Mouse (Mus musculus) T-helper 2 cell (primary cell): Measurements from ENCODE around the gene Samd10.

Source experiments
- in situ Hi-C: fragments of 300-600 bp; cut with MboI, MseI; formaldehyde crosslinking; loops from one replicate; pipeline ENCODE4 v1.15.1; 2025; ENCODE audit warnings: high pct_unique_total_duplicates

Gene Samd10

DNA sequence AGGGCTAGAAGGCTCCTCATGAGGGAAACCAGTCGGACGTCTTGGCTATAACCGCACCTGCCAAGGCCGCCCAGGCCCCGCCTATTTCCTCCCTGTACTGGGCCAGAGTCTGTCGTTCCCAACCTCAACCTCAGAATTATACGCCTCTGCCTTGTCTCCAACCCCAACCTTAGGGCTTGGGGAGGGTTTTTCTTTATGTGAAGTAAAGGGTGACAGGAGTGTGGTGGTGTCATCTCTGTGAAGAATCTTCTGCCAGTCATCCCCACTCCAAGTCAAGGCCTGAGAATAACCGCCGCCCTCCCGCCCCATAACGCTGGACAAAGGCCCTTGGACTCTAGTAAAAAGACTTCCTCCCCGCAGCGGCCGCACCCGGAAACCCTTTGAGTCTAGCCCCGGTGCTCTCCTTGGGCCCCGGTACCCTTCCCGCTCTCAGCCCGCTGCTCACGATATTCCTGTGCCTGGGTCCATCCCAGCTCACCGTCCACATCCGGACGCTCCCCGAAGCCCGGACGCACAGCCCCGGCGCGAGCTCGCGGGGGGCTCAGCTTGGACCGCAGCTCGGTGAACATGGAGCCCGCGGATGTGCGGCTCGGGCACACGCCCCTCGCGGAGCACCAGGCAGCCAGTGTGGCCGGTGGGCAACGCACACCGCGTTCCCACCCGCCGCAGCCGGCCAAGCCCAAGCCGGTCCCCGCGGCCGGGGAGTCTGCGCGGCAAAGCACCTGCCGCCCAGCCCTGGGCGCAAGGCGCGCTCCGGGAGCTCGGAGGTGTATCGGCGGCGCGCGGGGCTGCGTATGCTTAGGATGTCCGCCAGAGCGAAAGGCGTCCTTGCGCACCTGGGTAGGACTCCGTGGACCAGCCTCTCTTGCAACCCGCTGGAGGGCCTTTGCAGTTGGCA, at the start of gene Samd10:
Gene Samd10 (minus strand): TSS at position 759 of the 898 bp plus-strand sequence.
- in situ Hi-C loops, result no loop called here

DNA sequence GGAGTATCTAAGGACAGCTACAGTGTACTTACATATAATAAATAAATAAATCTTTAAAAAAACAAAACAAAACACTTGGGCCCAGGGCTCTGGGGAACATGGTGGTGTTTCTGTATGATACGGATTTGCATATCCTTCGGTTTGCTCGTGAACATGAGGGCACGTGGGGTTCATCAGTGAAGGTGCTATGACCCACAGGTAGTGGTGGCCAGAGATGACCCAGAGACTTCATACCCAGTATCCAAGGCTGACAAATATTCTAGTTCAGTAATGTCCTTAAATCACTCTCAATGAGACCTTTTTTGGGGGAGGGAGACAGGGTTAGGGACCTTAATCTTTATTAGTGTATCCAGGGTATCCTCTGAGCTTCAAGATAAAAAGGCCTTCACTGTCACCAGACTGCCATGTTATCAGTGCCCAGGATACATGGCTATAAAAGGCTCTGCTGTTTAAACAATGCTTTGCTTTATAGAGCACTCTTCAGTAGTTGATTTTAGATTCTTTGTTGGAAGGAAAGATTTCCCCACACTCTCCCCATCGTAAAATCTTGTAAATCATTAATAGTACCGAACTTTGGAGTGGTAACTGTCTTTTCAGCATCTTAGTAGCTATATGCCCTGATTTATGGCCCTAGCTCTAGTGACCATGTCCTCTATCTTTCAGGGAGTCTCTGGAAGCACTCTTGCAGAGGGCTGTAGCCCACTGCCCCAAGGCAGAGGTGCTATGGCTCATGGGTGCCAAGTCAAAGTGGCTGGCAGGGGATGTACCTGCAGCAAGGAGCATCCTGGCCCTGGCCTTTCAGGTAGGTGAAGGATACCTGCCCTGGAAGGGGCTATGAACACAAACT, 47.8 kb upstream of the Samd10 start:
- in situ Hi-C loops, result no loop called here

DNA sequence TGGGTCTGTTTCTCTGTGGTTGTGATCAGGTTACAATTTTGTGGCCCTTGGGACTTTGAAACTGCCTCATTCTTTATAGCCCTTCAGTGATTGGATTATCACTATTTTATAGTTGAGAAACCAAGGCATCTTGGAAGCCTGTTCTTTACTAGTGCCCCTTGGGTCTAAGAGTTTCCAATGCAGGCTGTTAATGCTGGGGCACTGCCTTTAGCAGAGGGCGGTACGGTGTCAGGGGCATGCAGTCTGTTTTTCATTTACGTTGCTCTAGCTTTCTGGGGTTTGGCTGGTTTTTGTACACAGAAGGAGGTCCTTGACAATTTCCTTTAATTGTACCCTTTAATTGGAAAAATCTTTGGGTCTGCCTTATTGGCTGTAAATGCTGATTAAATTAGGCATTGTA, 46.7 kb upstream of the Samd10 start:
- in situ Hi-C loops, result no loop called here

DNA sequence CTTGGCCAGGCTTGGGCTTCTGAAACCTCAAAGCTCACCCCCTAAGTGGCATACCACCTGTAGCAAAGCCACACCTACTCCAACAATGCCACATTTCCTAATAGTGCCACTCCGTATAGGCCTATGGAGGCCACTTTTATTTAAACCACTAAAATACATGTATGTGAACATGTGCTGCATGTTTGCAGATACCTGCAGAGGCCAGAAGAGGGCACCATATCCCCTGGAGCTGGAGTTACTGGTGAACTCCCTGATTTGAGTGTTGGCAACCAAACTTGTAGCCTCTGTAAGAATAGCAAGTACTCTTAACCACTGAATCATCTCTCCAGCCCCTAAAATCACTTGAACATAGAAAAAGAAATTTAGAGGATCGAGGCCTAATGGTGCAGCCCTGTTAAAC, 45.3 kb upstream of the Samd10 start:
- in situ Hi-C loops, result loop anchor here (5.0 kb wide), 1 partner anchor 53 kb away; the partner anchor contains the start of gene Lkaaear1

DNA sequence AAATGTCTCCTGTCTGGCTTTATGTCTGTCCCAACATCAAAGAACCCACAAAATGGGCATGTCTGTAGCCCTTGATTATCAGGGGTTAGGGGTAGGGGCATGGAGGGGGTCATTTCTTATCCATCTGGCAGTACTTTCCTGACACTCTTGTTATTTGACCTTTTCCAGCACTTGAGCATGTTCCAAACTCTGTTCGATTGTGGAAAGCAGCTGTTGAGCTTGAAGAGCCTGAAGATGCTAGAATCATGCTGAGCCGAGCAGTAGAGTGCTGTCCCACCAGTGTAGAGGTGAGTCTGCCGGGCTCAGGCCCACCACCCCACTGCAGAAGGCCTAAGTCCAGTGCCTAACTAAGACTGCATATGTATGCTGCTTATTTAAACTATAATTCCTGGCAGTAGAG, 36.9 kb upstream of the Samd10 start:
- in situ Hi-C loops, result no loop called here

DNA sequence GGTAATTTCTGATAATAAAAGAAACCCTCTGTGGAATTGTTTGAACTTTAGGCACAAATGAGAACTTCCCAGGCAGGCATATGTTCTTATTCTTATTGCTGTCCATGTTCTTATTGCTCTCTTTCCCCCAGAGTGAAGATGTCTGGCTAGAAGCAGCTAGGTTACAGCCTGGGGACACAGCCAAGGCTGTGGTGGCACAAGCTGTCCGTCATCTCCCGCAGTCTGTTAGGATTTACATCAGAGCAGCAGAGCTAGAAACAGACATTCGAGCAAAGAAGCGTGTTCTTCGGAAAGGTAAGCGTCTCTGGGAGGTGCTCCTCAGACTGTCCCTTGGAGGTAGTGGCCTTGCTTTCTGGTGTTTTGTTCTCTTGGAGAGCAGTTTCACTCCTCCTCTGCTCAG, 33.6 kb upstream of the Samd10 start:
- in situ Hi-C loops, result no loop called here

DNA sequence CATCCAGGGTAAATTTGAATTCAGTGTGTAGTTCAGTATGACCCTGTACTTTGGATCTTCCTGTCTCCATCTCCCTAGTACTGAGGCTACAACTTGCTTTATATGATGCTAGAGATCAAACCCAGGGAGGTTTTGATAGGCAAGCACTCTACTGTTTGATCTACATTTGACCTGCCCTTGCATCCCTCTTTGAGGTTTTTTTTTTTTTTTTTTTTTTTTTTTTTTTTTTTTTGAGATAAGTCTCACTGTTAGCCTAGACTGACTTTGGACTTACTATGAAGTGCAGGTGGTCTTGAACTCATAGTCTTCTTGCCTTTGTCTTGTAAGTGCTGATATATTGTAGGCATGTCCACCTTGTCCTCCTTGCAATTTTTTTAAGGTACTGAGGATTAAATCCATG, 29.5 kb upstream of the Samd10 start:
- in situ Hi-C loops, result no loop called here

DNA sequence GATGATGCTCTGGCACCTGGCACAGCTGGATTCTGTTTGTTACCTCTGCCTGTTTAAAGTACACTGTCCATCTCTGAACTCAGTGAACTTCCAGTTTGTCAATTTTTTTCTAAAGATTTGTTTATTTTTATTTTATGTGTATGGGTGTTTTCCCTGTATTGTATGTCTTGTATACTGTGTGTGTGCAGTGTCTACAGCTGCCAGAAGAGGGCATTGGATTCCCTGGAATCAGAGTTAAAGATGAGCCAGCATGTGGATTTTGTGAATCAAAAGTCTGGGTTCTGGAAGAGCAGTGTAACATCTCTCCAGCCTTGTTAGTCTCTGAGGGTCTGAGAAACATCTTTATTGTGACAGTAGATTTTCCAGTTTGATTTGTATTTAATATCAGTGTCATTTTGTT, 24.4 kb upstream of the Samd10 start:
- in situ Hi-C loops, result no loop called here

DNA sequence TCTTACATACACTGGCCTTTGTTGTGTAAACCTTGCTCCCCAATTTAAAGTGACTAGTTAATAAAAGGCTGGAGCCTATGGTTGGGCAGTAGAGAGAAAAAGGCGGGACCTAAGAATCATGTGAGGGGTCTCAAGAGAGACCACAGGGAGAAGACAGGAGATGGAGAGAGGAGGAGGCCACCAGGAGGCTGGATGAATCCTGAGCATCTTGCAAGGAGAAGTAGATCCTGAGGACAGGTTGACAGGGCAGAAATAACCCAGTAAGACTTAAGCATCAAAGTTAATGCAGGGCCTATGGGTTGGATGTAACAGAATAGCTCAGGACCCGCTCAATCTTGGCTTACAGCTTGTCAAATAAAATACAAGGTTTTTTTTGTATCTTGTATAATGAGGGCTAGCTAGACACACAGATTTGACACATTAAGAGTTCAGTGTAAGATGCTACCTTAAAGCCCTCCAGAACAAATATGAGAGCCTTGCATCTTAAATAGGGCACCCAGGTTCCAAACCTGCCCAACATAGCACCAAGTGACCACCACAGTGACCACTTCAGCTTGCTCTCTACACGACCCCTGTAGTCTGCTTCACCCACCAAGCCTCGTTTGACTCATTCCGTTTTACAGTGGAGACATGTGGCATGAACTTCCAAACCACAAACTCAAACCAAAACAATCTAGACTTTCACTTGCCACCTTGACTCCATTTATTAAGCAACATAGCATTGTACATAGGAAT, 19.9 kb upstream of the Samd10 start:
- in situ Hi-C loops, result no loop called here

DNA sequence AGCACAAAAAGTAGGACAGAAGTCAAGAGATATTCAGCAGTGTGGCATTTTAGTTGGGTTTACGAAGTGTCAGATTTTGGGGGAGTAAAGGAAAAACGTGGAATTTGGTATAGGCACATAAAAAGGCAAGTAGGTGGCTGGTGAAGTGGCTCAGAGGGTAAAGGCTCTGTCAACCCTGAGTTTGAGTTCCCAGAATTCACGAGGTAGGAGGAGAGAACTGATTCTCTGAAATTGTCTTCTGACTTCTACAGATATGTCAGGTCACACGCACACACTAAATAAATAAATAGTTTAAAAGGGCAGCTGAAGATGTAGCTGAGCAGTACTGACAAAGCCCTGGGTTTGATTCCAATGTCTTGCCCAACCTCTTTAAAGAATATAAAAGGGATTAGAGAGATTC, 3.4 kb upstream of the Samd10 start:
- in situ Hi-C loops, result no loop called here

DNA sequence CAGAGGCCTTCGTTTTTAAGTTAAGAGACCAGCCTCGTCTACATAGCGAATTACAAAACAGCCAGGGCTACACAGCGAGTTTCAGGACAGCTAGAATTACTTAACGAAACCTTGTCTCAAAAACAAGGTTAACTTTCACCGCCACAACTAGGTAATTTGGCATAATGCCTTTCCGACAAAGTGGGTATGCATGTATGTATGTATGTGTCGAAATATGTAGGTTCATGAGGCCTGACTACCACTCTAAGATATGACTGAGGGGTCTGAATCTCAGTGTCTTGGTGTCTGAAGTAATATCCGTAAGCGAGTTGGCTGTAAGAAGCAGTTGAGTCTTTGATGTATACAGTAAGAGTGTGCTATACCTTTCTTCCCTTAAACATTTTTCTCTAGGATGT, 2.7 kb upstream of the Samd10 start:
- in situ Hi-C loops, result no loop called here

DNA sequence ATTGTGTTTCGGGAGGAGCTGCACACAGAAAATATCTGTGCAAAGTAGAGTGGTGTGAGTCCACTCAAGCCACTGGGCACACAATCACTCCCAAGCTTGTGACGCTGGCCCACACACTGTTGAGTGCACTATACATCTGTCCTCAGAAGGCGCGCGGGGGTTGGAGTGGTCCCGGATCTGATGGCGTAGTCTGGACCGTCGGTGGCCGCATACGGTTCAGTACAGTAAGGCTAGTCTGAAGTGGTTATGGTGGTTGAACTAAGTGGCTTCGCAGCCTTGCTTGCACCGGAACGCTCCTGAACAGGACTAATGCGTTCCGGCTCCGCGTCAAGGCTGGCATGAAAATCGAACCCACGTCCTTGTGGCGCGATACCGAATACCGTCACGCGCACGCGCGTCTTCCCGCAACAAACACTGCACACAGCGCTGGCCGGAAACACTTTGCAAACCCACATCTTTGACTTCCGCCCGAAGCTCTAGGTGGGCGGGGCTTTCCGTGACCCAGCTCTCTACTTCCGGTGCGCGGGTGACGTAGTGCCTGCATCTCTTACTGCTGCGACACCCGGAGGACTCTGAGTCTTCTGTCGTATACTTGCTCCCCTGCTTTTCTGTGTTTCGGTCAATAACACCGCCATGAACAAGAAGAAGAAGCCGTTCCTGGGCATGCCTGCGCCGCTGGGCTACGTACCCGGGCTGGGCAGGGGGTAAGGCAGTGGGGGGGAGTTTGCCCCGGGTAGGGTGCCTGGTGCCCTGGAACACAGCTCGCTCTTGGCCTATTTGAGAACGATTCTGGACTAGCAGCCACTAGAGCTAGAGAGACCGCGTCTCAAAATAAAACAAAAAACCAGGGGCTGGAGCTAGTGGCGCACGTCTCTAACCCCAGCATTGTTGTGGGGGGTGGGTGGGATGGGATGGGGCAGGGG, 2.1 kb upstream of the Samd10 start:
- in situ Hi-C loops, result no loop called here

DNA sequence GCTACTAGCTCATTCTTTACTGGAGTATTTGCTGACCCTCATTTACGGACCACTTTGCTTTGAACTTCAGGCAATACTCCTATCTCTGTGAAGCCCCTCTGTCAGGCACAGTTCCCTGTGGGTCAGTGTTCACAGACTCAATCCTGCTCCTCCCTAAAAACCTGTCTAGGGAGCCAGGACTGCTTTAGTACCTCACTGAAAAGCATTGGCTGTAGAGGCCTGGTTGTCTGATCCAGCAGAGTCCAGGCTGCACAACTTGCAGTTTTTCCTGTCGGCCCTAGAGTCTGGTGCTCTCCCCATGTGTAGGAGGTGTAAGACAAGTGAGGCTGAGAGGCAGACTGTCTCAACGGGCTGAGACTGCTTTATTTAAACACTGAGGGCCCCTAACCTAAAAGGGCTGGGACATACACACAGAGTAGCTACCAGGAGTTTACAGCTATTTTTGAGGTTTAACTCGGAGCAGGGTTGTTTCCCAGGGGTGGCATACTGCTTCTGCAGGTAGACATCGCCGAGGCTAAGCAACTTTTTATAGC, 1.3 kb upstream of the Samd10 start:
- in situ Hi-C loops, result no loop called here

DNA sequence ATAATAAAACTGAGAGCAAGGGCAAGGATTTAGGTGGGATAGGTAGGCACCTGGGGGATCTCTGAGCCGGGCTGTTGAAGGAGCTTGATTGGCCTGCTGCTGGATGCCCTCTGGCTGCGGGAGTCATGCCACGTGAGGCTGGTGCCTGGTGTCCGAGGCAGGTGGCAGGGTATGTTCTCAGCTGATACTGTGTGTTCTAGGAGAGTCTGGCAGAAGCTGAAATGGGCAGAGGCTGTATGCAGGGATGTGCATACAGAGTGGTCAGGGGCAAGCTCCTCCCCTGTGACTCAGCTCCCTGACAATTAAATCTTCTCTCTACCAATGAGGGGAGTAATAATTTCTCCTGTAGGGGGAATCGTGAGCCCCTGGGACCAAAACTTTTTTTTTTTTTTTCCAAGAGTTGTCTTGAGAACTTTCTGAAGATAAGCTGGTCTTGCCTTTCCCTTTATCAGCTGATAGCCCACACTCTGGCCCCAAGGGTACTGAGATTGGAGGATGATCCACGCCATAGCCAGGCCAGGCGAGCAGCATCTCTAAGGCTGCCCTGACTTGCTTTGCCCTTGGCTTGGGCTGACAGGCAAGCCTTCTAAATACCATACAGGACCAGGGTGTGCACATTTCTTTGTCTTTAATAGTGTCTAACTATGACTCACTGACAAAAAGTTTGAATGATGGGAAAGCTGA, 1.5 kb downstream of the Samd10 start:
- in situ Hi-C loops, result no loop called here

DNA sequence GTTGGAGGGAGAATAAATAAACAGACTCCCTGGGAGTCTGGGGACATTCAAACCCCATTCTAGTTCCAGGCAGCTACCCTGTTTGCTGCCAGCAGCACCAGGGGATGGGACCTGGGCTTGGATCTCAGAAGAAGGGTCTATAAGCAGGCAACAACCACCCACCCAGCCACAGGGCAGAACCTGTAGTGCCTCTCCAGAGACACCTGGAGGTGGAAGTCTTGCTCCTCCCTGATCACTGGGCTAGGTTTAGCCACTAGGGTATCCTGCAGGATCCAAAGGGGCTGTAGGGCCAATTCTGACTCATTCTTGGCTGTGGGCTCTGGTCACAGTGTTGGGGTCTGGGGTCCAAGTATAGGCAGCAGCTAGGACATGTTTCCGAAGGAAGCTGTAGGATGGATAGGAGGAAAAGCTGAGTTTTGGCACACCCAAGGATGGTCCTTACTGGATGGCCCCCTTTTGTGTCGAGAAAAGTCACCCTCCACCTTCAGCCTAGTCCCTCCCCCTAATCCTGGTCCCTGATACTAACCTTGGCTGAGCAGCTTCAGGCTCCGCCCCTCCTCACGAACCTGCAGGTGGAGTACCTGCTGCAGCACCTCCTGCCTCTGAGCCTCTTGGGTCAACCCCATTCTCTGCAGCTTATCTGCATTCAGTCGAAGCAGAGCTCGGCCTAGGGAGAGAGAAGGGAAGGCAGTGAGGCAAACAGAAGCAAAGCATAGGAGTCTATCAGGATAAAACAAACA, 2.6 kb downstream of the Samd10 start:
- in situ Hi-C loops, result no loop called here

DNA sequence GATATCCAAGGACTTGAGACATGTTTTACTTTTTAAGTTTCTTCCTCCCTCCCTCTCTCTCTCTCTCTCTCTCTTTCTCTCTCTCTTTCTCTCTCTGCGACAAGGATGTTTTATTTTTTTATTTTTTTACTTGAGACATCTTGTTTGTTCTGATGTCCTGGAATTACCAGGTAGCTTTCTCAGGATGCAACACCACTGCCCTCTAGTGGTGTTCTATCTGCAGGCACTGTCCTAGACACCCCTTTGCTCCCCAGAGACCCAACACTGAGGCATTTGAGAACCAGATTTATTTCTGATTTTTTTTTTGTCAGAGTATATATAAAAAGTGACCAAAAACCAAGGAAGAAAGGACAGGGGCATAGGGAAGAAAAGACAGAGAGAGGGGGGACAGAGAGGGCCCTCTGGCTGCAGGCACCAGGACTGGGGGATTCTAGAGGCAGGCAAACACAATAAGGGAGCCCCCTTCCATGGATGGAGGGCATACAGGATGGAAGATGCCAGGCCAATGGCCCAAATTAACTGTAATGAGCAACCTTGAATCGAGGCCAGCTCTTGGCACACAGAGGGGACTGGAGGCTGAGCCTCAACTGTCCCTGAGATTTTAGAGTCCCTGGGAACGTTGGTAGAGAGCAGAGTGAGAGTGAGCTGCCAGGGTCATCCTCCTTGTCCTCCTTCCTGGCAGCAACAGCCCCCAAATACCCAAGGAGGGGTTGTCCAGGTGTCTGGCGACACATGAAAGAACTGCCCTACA, 3.9 kb downstream of the Samd10 start:
- in situ Hi-C loops, result no loop called here

DNA sequence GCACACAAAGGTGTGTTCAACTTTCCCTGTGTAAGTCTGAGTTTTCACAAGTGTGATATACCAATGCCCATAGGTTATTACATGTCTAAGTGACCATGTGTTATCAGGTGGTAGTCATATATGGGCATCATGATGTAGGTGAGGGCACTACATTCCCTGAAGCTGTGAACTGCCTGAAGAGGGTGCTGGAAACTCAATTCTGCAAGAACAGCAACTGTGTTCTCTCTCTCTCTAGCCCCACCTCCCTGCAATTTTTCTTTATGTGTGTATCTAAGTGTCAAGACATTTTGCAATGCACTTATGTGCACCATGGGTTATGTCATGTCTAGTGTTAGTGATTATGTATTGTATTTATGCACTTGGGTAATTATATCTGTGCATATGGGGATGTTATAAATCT, 5.1 kb downstream of the Samd10 start:
- in situ Hi-C loops, result no loop called here

DNA sequence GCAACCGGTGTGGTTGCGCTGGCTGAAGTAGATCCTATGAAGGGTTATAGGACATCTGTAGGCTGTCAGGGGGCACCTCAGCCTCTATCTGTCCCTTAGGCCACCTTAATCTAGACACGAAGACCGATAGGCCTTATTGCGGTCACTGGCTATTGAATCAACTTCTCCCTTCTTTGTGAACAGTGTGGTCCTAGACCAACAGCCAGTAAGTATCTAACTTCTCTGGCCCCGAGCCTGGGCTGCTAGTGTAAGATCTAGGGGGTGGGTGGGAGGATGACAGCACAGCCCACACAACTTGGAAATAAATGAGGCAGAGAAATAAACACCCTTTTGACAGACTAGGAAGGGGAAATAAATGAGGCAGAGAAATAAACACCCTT, 6.0 kb downstream of the Samd10 start:
- in situ Hi-C loops, result no loop called here
